Mouse (Mus musculus): Measurements from ENCODE around the gene Rasal2. TPM values are rescaled to one million over a fixed set of nuclear protein-coding genes. Genes with fewer than 3 reads are reported as not detected.
A peak's percentile ranks its signal among the peaks of the same experiment; 100 is the strongest.

Gene Rasal2
- polyA plus RNA-seq, 1 experiment = 4.1 TPM

DNA sequence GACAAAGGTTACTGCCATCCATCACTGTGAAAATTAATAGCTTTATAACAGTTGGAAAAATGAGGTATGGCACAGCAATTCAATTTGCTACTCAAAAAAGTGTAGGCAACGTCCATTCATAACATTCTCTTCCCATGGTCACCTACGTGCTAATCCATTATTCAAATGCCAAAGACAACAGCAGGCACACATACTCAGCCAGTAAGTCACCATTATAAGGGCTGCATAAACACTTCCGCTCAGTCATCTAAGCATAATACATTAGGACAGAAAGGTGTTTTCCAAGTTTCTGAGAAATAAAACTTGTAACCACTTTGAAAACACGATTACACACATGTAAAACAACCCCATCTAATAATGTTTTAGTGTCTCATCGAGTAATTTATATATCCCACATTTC lies 44.1 kb downstream of the Rasal2 start:
- Histone ChIP-seq H3K4me3 (no peak overlapping the region), H3K27me3 (ENCODE audit: control insufficient read depth, insufficient read depth, insufficient read length) (no peaks in the 10 kb centered on the region), H3K36me3 (ENCODE audit: control insufficient read depth, insufficient read depth) (no peaks in the 10 kb centered on the region), H3ac (ENCODE audit: control insufficient read depth, insufficient read length) (no peak overlapping the region), H3K79me2 (ENCODE audit: control insufficient read depth, insufficient read depth) (peaks cover 22% of the 10 kb centered on the region), H3K4me2 (ENCODE audit: low read depth) (peak overlapping the region; percentile 19)
- no peak for TF ChIP-seq POLR2A (IDR thresholded peaks at IDR 0.05; ENCODE audit: insufficient read length, low read depth)
- no peak for TF ChIP-seq MYOG (IDR thresholded peaks at IDR 0.05; ENCODE audit: control insufficient read depth in 1 of 3, insufficient read depth in 1 of 3, insufficient read length in 2 of 3, low read depth in 2 of 3)
- TF ChIP-seq TCF3 (IDR thresholded peaks at IDR 0.05; ENCODE audit: insufficient read length, low read depth) = no peak
- TF ChIP-seq TCF12 (IDR thresholded peaks at IDR 0.05; ENCODE audit: insufficient read depth, poor library complexity, severe bottlenecking) = no peak

DNA sequence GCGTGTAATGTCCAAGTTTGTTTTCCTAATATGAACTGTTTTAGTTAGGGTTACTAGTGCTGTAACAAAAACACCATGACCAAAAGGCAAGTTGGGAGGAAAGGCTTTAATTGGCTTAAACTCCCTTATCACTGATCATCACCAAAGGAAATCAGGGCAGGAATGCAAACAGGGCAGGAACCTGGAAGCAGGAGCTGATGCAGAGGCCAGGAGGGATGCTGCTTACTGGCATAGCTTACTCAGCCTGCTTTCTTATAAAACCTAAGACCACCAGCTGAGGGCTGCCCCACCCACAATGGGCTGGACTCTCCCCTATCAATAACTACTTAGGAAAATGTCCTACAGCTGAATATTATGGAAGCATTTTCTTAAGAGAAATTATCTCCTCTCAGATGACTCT lies 65.7 kb downstream of the Rasal2 start:
- no peak overlapping the region for H3ac ChIP-seq (ENCODE audit: control insufficient read depth, insufficient read length)
- peaks cover 32% of the 10 kb centered on the region for H3K79me2 ChIP-seq (ENCODE audit: control insufficient read depth, insufficient read depth)
- no peak overlapping the region for H3K4me3 ChIP-seq
- TF ChIP-seq REST (IDR thresholded peaks at IDR 0.05; ENCODE audit: insufficient read depth, insufficient read length) (no peak), MAX (IDR thresholded peaks at IDR 0.05; ENCODE audit: low read depth) (no peak), SRF (IDR thresholded peaks at IDR 0.05; ENCODE audit: control insufficient read depth, insufficient read length, low read depth) (no peak), TCF12 (IDR thresholded peaks at IDR 0.05; ENCODE audit: insufficient read depth, poor library complexity, severe bottlenecking) (no peak), MYOG (IDR thresholded peaks at IDR 0.05; ENCODE audit: control insufficient read depth in 1 of 3, insufficient read depth in 1 of 3, insufficient read length in 2 of 3, low read depth in 2 of 3) (no peak), POLR2AphosphoS2 (IDR thresholded peaks at IDR 0.05; ENCODE audit: insufficient read length, low read depth) (no peak), E2F4 (IDR thresholded peaks at IDR 0.05; ENCODE audit: insufficient read depth) (no peak), MYOD1 (IDR thresholded peaks at IDR 0.05; ENCODE audit: control insufficient read depth in 1 of 3, insufficient read length in 2 of 3, low read depth in 2 of 3) (no peak), TCF3 (IDR thresholded peaks at IDR 0.05; ENCODE audit: insufficient read length, low read depth) (no peak), CEBPB (IDR thresholded peaks at IDR 0.05; ENCODE audit: insufficient read depth, poor library complexity, severe bottlenecking) (no peak), POLR2A (IDR thresholded peaks at IDR 0.05; ENCODE audit: insufficient read length, low read depth) (no peak), USF1 (IDR thresholded peaks at IDR 0.05; ENCODE audit: low read depth) (no peak)
- no peaks in the 10 kb centered on the region for H3K27me3 ChIP-seq (ENCODE audit: control insufficient read depth, insufficient read depth, insufficient read length)
- H3K4me2 ChIP-seq (ENCODE audit: low read depth) = no peak overlapping the region
- H3K36me3 ChIP-seq (ENCODE audit: control insufficient read depth, insufficient read depth) = no peaks in the 10 kb centered on the region

DNA sequence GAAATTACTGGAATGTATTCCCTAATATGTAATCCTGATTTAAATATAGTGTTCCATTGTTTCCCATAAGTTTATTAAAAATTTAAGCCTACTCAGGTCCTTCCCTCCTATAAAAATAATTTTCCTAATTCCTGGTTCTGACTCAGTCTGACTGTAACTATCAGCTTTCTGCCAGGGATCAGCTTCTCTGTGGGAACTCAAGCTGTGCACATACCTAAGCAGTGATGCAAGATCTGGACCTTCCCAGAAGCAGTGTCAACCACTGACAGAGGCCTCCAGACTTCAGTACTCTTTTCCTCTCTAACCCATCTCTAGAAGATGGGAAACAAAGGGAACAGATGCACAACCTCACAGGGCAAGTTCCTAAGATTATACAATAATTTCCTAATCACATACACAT lies 68.9 kb downstream of the Rasal2 start:
- Histone ChIP-seq H3K27me3 (ENCODE audit: control insufficient read depth, insufficient read depth, insufficient read length) (no peaks in the 10 kb centered on the region), H3K4me3 (no peak overlapping the region), H3K4me2 (ENCODE audit: low read depth) (peak overlapping the region; percentile 51), H3K36me3 (ENCODE audit: control insufficient read depth, insufficient read depth) (no peaks in the 10 kb centered on the region), H3K79me2 (ENCODE audit: control insufficient read depth, insufficient read depth) (peaks cover 34% of the 10 kb centered on the region), H3ac (ENCODE audit: control insufficient read depth, insufficient read length) (no peak overlapping the region)
- peak; percentile 87 for TF ChIP-seq CEBPB (IDR thresholded peaks at IDR 0.05; ENCODE audit: insufficient read depth, poor library complexity, severe bottlenecking)
- no peak for TF ChIP-seq POLR2A (IDR thresholded peaks at IDR 0.05; ENCODE audit: insufficient read length, low read depth)

DNA sequence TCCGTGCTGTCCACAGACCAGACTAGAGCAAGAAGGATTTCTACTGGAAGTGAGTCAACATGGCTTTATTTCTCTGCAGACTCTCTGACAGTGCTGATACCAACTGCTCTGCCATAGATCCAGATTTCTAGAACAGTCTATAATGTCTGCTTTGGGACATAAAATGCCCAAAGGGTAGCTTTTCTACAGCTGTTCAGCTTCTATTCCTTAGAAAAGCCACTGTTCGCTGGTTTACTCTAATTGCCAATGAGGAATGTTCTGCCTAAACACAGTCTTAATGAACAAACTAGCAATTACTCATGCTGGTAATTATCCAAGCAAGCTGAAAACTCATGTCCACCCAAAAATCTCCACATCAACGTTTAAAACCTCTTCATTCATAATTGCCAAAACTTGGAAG lies 77.6 kb downstream of the Rasal2 start:
- Histone ChIP-seq H3K27me3 (ENCODE audit: control insufficient read depth, insufficient read depth, insufficient read length) (no peaks in the 10 kb centered on the region), H3K79me2 (ENCODE audit: control insufficient read depth, insufficient read depth) (peaks cover 16% of the 10 kb centered on the region), H3ac (ENCODE audit: control insufficient read depth, insufficient read length) (no peak overlapping the region), H3K36me3 (ENCODE audit: control insufficient read depth, insufficient read depth) (no peaks in the 10 kb centered on the region), H3K4me2 (ENCODE audit: low read depth) (no peak overlapping the region), H3K4me3 (no peak overlapping the region)
- TF ChIP-seq CEBPB (IDR thresholded peaks at IDR 0.05; ENCODE audit: insufficient read depth, poor library complexity, severe bottlenecking) = no peak
- no peak for TF ChIP-seq SRF (IDR thresholded peaks at IDR 0.05; ENCODE audit: control insufficient read depth, insufficient read length, low read depth)
- no peak for TF ChIP-seq TCF12 (IDR thresholded peaks at IDR 0.05; ENCODE audit: insufficient read depth, poor library complexity, severe bottlenecking)
- no peak for TF ChIP-seq E2F4 (IDR thresholded peaks at IDR 0.05; ENCODE audit: insufficient read depth)
- TF ChIP-seq MYOG (IDR thresholded peaks at IDR 0.05; ENCODE audit: control insufficient read depth in 1 of 3, insufficient read depth in 1 of 3, insufficient read length in 2 of 3, low read depth in 2 of 3) = no peak
- no peak for TF ChIP-seq MAX (IDR thresholded peaks at IDR 0.05; ENCODE audit: low read depth)
- TF ChIP-seq MYOD1 (IDR thresholded peaks at IDR 0.05; ENCODE audit: control insufficient read depth in 1 of 3, insufficient read length in 2 of 3, low read depth in 2 of 3) = no peak
- TF ChIP-seq USF1 (IDR thresholded peaks at IDR 0.05; ENCODE audit: low read depth) = no peak
- TF ChIP-seq POLR2AphosphoS2 (IDR thresholded peaks at IDR 0.05; ENCODE audit: insufficient read length, low read depth) = no peak
- TF ChIP-seq POLR2A (IDR thresholded peaks at IDR 0.05; ENCODE audit: insufficient read length, low read depth) = no peak
- no peak for TF ChIP-seq TCF3 (IDR thresholded peaks at IDR 0.05; ENCODE audit: insufficient read length, low read depth)
- TF ChIP-seq REST (IDR thresholded peaks at IDR 0.05; ENCODE audit: insufficient read depth, insufficient read length) = no peak

DNA sequence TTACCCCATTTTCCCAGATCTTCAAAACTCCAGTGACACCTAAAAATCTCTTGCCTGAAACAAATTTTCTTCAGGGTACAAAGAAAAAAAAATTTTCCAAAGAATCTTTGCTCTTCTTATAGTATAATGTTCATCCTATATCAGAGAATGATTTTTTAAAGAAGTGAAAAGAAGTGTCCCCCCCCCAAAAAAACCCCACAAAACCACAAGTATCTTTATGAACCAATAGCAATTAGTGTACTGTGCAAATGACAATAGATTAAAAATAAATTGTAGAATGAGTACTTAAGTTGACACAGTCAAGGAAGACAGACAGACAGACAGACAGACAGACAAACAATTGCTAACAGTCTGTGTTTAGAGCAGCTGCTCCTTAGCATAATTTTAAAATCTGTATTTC lies 84.3 kb downstream of the Rasal2 start:
- H3K4me3 ChIP-seq = no peak overlapping the region
- peak overlapping the region; percentile 32 for H3K4me2 ChIP-seq (ENCODE audit: low read depth)
- no peak overlapping the region for H3ac ChIP-seq (ENCODE audit: control insufficient read depth, insufficient read length)
- no peaks in the 10 kb centered on the region for H3K27me3 ChIP-seq (ENCODE audit: control insufficient read depth, insufficient read depth, insufficient read length)
- H3K79me2 ChIP-seq (ENCODE audit: control insufficient read depth, insufficient read depth) = peaks cover 20% of the 10 kb centered on the region
- no peaks in the 10 kb centered on the region for H3K36me3 ChIP-seq (ENCODE audit: control insufficient read depth, insufficient read depth)
- TF ChIP-seq MYOG (IDR thresholded peaks at IDR 0.05; ENCODE audit: control insufficient read depth in 1 of 3, insufficient read depth in 1 of 3, insufficient read length in 2 of 3, low read depth in 2 of 3) (no peak), POLR2A (IDR thresholded peaks at IDR 0.05; ENCODE audit: insufficient read length, low read depth) (no peak), E2F4 (IDR thresholded peaks at IDR 0.05; ENCODE audit: insufficient read depth) (no peak), POLR2AphosphoS2 (IDR thresholded peaks at IDR 0.05; ENCODE audit: insufficient read length, low read depth) (no peak), USF1 (IDR thresholded peaks at IDR 0.05; ENCODE audit: low read depth) (no peak), TCF3 (IDR thresholded peaks at IDR 0.05; ENCODE audit: insufficient read length, low read depth) (no peak), REST (IDR thresholded peaks at IDR 0.05; ENCODE audit: insufficient read depth, insufficient read length) (no peak), CEBPB (IDR thresholded peaks at IDR 0.05; ENCODE audit: insufficient read depth, poor library complexity, severe bottlenecking) (no peak), MYOD1 (IDR thresholded peaks at IDR 0.05; ENCODE audit: control insufficient read depth in 1 of 3, insufficient read length in 2 of 3, low read depth in 2 of 3) (no peak), MAX (IDR thresholded peaks at IDR 0.05; ENCODE audit: low read depth) (no peak), SRF (IDR thresholded peaks at IDR 0.05; ENCODE audit: control insufficient read depth, insufficient read length, low read depth) (no peak), TCF12 (IDR thresholded peaks at IDR 0.05; ENCODE audit: insufficient read depth, poor library complexity, severe bottlenecking) (no peak)

Measured in myocyte (in vitro differentiated cells).